Mouse (Mus musculus): ENCODE data around the gene Bicra. TPM values are rescaled to one million over a fixed set of nuclear protein-coding genes. Genes with fewer than 3 reads are reported as not detected.

Gene Bicra
- polyA plus RNA-seq (2017; shearing (Covaris generic)) = 7.0 TPM

GRCm38 (mm10) chr7:16047338-16048146 lies at the start of gene Bicra:
Gene Bicra (minus strand): TSS chr7:16047921.

GRCm38 (mm10) chr7:16061219-16062098 lies 13.7 kb upstream of the Bicra start, which contains the start of gene Zfp541:
Gene Zfp541 (plus strand): TSS chr7:16061814.

GRCm38 (mm10) chr7:15967312-15967711 lies 80.4 kb downstream of the Bicra start, which contains the start of gene Ehd2:
Gene Ehd2 (minus strand): TSS chr7:15967567.

GRCm38 (mm10) chr7:15945721-15946536 lies 101.8 kb downstream of the Bicra start, which contains the start of gene Nop53:
Gene Nop53 (minus strand): TSS chr7:15946074.

GRCm38 (mm10) chr7:15922220-15922773 lies 125.4 kb downstream of the Bicra start, which contains the start of gene Selenow:
Gene Selenow (minus strand): TSS chr7:15922402.

Other genes with a start within 250 kb of the Bicra start
- not detected for gene Obox6, start 208.2 kb downstream of the Bicra start, polyA plus RNA-seq (2017; shearing (Covaris generic))
- gene Crx, start 168.0 kb downstream of the Bicra start, polyA plus RNA-seq (2017; shearing (Covaris generic)) = not detected
- not detected for gene Crxos, start 165.3 kb downstream of the Bicra start, polyA plus RNA-seq (2017; shearing (Covaris generic))
- 575 TPM for gene Selenow, start 125.5 kb downstream of the Bicra start, polyA plus RNA-seq (2017; shearing (Covaris generic))
- 409 TPM for gene Nop53, start 101.8 kb downstream of the Bicra start, polyA plus RNA-seq (2017; shearing (Covaris generic))
- 0.06 TPM for gene Ehd2, start 80.4 kb downstream of the Bicra start, polyA plus RNA-seq (2017; shearing (Covaris generic))
- gene Zfp541, start 13.9 kb upstream of the Bicra start, polyA plus RNA-seq (2017; shearing (Covaris generic)) = 0.06 TPM
- gene Napa, start 50.5 kb upstream of the Bicra start, polyA plus RNA-seq (2017; shearing (Covaris generic)) = 227 TPM
- 24.4 TPM for gene Kptn, start 72.0 kb upstream of the Bicra start, polyA plus RNA-seq (2017; shearing (Covaris generic))
- not detected for gene Slc8a2, start 81.9 kb upstream of the Bicra start, polyA plus RNA-seq (2017; shearing (Covaris generic))
- 71.3 TPM for gene Meis3, start 127.2 kb upstream of the Bicra start, polyA plus RNA-seq (2017; shearing (Covaris generic))
- gene Dhx34, start 174.1 kb upstream of the Bicra start, polyA plus RNA-seq (2017; shearing (Covaris generic)) = 31.8 TPM
- gene C5ar2, start 196.2 kb upstream of the Bicra start, polyA plus RNA-seq (2017; shearing (Covaris generic)) = not detected
- not detected for gene C5ar1, start 211.6 kb upstream of the Bicra start, polyA plus RNA-seq (2017; shearing (Covaris generic))
- gene Inafm1, start 225.7 kb upstream of the Bicra start, polyA plus RNA-seq (2017; shearing (Covaris generic)) = 6.5 TPM
- 69.7 TPM for gene Ccdc9, start 238.9 kb upstream of the Bicra start, polyA plus RNA-seq (2017; shearing (Covaris generic))

Data from CD4-positive, CD25-positive, alpha-beta regulatory T cell (primary cell).